In the genomic region with DNA sequence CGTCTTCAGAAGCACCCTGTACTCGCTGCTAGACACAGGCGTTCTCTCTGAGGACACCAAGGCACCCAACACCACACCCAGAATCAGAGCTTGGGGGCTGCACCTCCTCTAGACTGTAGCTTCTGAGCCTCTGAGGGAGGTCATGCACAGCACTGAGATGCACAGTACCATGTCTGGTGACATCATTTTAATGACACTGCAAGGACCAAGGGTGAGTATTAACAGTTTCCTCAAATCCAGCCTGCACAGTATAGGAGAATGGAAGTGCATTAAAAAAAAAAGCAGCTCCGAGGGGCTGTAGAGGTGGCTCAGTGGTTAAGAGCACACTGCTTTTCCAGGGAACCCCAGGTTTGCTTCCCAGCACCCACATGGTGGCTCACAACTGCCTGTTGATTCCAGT, we compare ENCODE assay signal across 22 mouse cellular contexts. TPM values are rescaled to one million over a fixed set of nuclear protein-coding genes. Genes with fewer than 3 reads are reported as not detected.
A peak's percentile ranks its signal among the peaks of the same experiment; 100 is the strongest.
DNase-seq lines count a peak whose midpoint lies in the region; ATAC-seq lines count a peak whose summit lies in the region.
"Had no signal": no experiment of that assay in that cellular context is flagged by ENCODE, and none has a peak within 500 bp of the region (broad histone marks: within the 10 kb centered on the region; RNA-seq: fewer than 3 reads in every experiment).

No protein-coding gene starts in this region.

- no peak overlapping the region for H3K4me2 ChIP-seq in forebrain, embryonic 15.5 days (replicated peaks)
- H3K4me2 ChIP-seq in forebrain, embryonic 12.5 days: no peak overlapping the region
- H3K4me2 ChIP-seq in kidney, embryonic 14.5 days (replicated peaks; ENCODE audit: low read depth, low read length): no peak overlapping the region
- no peak overlapping the region for H3K4me2 ChIP-seq in midbrain, embryonic 15.5 days
- H3K4me2 ChIP-seq in embryonic facial prominence, embryonic 12.5 days (replicated peaks): no peak overlapping the region
- H3K4me2 ChIP-seq: heart, embryonic 11.5 days; heart, embryonic 15.5 days had no signal

- DNase-seq in kidney, postnatal 36 days: no peak
- no peak for DNase-seq in midbrain, embryonic 10.5 days (ENCODE audit: low spot score)
- no peak for DNase-seq in gastrocnemius, adult 18-20 months (ENCODE audit: low spot score)

- no peaks in the 10 kb centered on the region for H3K9me3 ChIP-seq in forebrain, embryonic 15.5 days
- H3K9me3 ChIP-seq in forebrain, embryonic 12.5 days: no peaks in the 10 kb centered on the region
- H3K9me3 ChIP-seq in kidney, embryonic 14.5 days (ENCODE audit: control insufficient read depth, low read length): no peaks in the 10 kb centered on the region
- no peaks in the 10 kb centered on the region for H3K9me3 ChIP-seq in midbrain, embryonic 15.5 days
- H3K9me3 ChIP-seq in midbrain, embryonic 10.5 days (replicated peaks): no peaks in the 10 kb centered on the region
- H3K9me3 ChIP-seq in embryonic facial prominence, embryonic 12.5 days: no peaks in the 10 kb centered on the region
- H3K9me3 ChIP-seq: heart, embryonic 15.5 days had no signal

- 87% methylated on average over 4 of the region's 4 CpGs for WGBS in forebrain, embryonic 15.5 days
- 76% methylated on average over 4 of the region's 4 CpGs for WGBS in forebrain, embryonic 12.5 days
- WGBS in kidney, embryonic 14.5 days: 88% methylated on average over 4 of the region's 4 CpGs
- WGBS in midbrain, embryonic 15.5 days: 80% methylated on average over 4 of the region's 4 CpGs
- WGBS in midbrain, embryonic 10.5 days: 86% methylated on average over 4 of the region's 4 CpGs
- 89% methylated on average over 4 of the region's 4 CpGs for WGBS in embryonic facial prominence, embryonic 12.5 days

- H3K27ac ChIP-seq in forebrain, embryonic 15.5 days (replicated peaks): no peak overlapping the region
- H3K27ac ChIP-seq in forebrain, embryonic 12.5 days: no peak overlapping the region
- no peak overlapping the region for H3K27ac ChIP-seq in kidney, embryonic 14.5 days (ENCODE audit: low read depth, low read length)
- no peak overlapping the region for H3K27ac ChIP-seq in midbrain, embryonic 15.5 days
- H3K27ac ChIP-seq in midbrain, embryonic 10.5 days (replicated peaks): no peak overlapping the region
- no peak overlapping the region for H3K27ac ChIP-seq in embryonic facial prominence, embryonic 12.5 days
- H3K27ac ChIP-seq: heart, adult 2 months; hindbrain, postnatal 0 days had no signal

- H3K9ac ChIP-seq in forebrain, embryonic 15.5 days (replicated peaks): no peak overlapping the region
- H3K9ac ChIP-seq in forebrain, embryonic 12.5 days: no peak overlapping the region
- H3K9ac ChIP-seq in kidney, embryonic 14.5 days (ENCODE audit: low read depth, low read length): no peak overlapping the region
- H3K9ac ChIP-seq in midbrain, embryonic 15.5 days: no peak overlapping the region
- H3K9ac ChIP-seq in embryonic facial prominence, embryonic 12.5 days: no peak overlapping the region
- H3K9ac ChIP-seq: heart, embryonic 15.5 days had no signal

- ATAC-seq in forebrain, embryonic 15.5 days (replicated peaks): peak; percentile 33
- ATAC-seq in forebrain, embryonic 12.5 days (ENCODE audit: low FRiP score): no peak
- 0 out of 2 replicates have a peak, but pooled peaks have one; percentile 21 for ATAC-seq in kidney, embryonic 14.5 days (ENCODE audit: low FRiP score, low TSS enrichment)
- peak; percentile 43 for ATAC-seq in midbrain, embryonic 15.5 days (replicated peaks)
- peak; percentile 45; the same call in 1 of the 2 replicates for ATAC-seq in embryonic facial prominence, embryonic 12.5 days (ENCODE audit: insufficient number of reproducible peaks, insufficient read depth, low FRiP score, low TSS enrichment)

- H3K4me1 ChIP-seq in forebrain, embryonic 15.5 days: peaks cover 4% of the 10 kb centered on the region; the same call in 1 of the 2 replicates
- peaks cover 31% of the 10 kb centered on the region for H3K4me1 ChIP-seq in forebrain, embryonic 12.5 days
- no peaks in the 10 kb centered on the region for H3K4me1 ChIP-seq in kidney, embryonic 14.5 days (ENCODE audit: control insufficient read depth, insufficient read depth, low read length)
- peaks cover 38% of the 10 kb centered on the region for H3K4me1 ChIP-seq in midbrain, embryonic 15.5 days
- H3K4me1 ChIP-seq in midbrain, embryonic 10.5 days: peaks cover 38% of the 10 kb centered on the region
- H3K4me1 ChIP-seq in embryonic facial prominence, embryonic 12.5 days: peaks cover 19% of the 10 kb centered on the region
- H3K4me1 ChIP-seq: heart, embryonic 15.5 days had no signal

- H3K27me3 ChIP-seq in forebrain, embryonic 15.5 days: no peaks in the 10 kb centered on the region
- no peaks in the 10 kb centered on the region for H3K27me3 ChIP-seq in forebrain, embryonic 12.5 days
- no peaks in the 10 kb centered on the region for H3K27me3 ChIP-seq in kidney, embryonic 14.5 days (ENCODE audit: control insufficient read depth, insufficient read depth, low read length)
- H3K27me3 ChIP-seq in midbrain, embryonic 15.5 days (replicated peaks): no peaks in the 10 kb centered on the region
- H3K27me3 ChIP-seq in midbrain, embryonic 10.5 days (ENCODE audit: low read depth, poor library complexity, severe bottlenecking): no peaks in the 10 kb centered on the region
- H3K27me3 ChIP-seq in embryonic facial prominence, embryonic 12.5 days: no peaks in the 10 kb centered on the region
- H3K27me3 ChIP-seq: CH12.LX; heart, embryonic 15.5 days; Patski had no signal

- no peak overlapping the region for H3K4me3 ChIP-seq in forebrain, embryonic 15.5 days
- H3K4me3 ChIP-seq in forebrain, embryonic 12.5 days (replicated peaks): no peak overlapping the region
- no peak overlapping the region for H3K4me3 ChIP-seq in kidney, embryonic 14.5 days (ENCODE audit: low read length)
- H3K4me3 ChIP-seq in midbrain, embryonic 15.5 days: no peak overlapping the region
- no peak overlapping the region for H3K4me3 ChIP-seq in midbrain, embryonic 10.5 days
- no peak overlapping the region for H3K4me3 ChIP-seq in embryonic facial prominence, embryonic 12.5 days
- H3K4me3 ChIP-seq: heart, adult 2 months; heart, embryonic 15.5 days had no signal

- peaks cover 22% of the 10 kb centered on the region; the same call in 1 of the 2 replicates for H3K36me3 ChIP-seq in forebrain, embryonic 15.5 days
- H3K36me3 ChIP-seq in forebrain, embryonic 12.5 days (replicated peaks): peaks cover 30% of the 10 kb centered on the region
- peaks cover 21% of the 10 kb centered on the region; the same call in 1 of the 2 replicates for H3K36me3 ChIP-seq in kidney, embryonic 14.5 days (ENCODE audit: control insufficient read depth, insufficient read depth, low read length)
- peaks cover 9% of the 10 kb centered on the region for H3K36me3 ChIP-seq in midbrain, embryonic 15.5 days (replicated peaks)
- peaks cover 45% of the 10 kb centered on the region for H3K36me3 ChIP-seq in midbrain, embryonic 10.5 days
- peaks cover 31% of the 10 kb centered on the region for H3K36me3 ChIP-seq in embryonic facial prominence, embryonic 12.5 days
- H3K36me3 ChIP-seq: heart, embryonic 15.5 days had no signal

RNA-seq across cellular contexts. Expression of gene Atp6v0a4, which starts 35.2 kb away (rescaled TPM):
- 0.19 and 0.38 TPM in 2 replicates for polyA plus RNA-seq in forebrain, embryonic 15.5 days (2015; fragmentation: Nextera tagmentation; extraction: Ambion mirVana)
- 0.29 TPM in 1 of 2 replicates, not detected in the other for polyA plus RNA-seq in forebrain, embryonic 12.5 days (2016; fragmentation: Nextera tagmentation; extraction: Ambion mirVana)
- 2.6 and 3.0 TPM in 2 replicates for polyA plus RNA-seq in kidney, embryonic 14.5 days (2014; fragmentation: Nextera tagmentation; extraction: Ambion mirVana)
- polyA plus RNA-seq in midbrain, embryonic 15.5 days (2015; fragmentation: Nextera tagmentation; extraction: Ambion mirVana): 0.24 and 0.25 TPM in 2 replicates
- polyA plus RNA-seq in midbrain, embryonic 10.5 days (2016; fragmentation: Nextera tagmentation; extraction: Ambion mirVana): not detected in 2 replicates
- 0.22 and 0.36 TPM in 2 replicates for polyA plus RNA-seq in embryonic facial prominence, embryonic 12.5 days (2016; fragmentation: Nextera tagmentation; extraction: Ambion mirVana)
- under 1 TPM; 0.16 to 0.43 TPM for total RNA-seq in gastrocnemius, adult 18-20 months (2021)
- total RNA-seq: CH12.LX; hematopoietic stem cell, adult 5-6 weeks had no signal
- polyA plus RNA-seq: activated CD4-positive, CD25-positive, alpha-beta regulatory T cell, adult 4 months; forebrain, embryonic 11.5 days had no signal

RNA-seq across cellular contexts. Expression of gene Tmem213, which starts 50.5 kb away (rescaled TPM):
- polyA plus RNA-seq in forebrain, embryonic 15.5 days (2015; fragmentation: Nextera tagmentation; extraction: Ambion mirVana): not detected in 2 replicates
- polyA plus RNA-seq in forebrain, embryonic 12.5 days (2016; fragmentation: Nextera tagmentation; extraction: Ambion mirVana): not detected in 2 replicates
- 19.9 and 22.2 TPM in 2 replicates for polyA plus RNA-seq in kidney, embryonic 14.5 days (2014; fragmentation: Nextera tagmentation; extraction: Ambion mirVana)
- not detected in 2 replicates for polyA plus RNA-seq in midbrain, embryonic 15.5 days (2015; fragmentation: Nextera tagmentation; extraction: Ambion mirVana)
- polyA plus RNA-seq in midbrain, embryonic 10.5 days (2016; fragmentation: Nextera tagmentation; extraction: Ambion mirVana): not detected in 2 replicates
- 0.52 TPM in 1 of 2 replicates, not detected in the other for polyA plus RNA-seq in embryonic facial prominence, embryonic 12.5 days (2016; fragmentation: Nextera tagmentation; extraction: Ambion mirVana)
- total RNA-seq in gastrocnemius, adult 18-20 months (2021): not detected
- total RNA-seq: adrenal gland, adult 18-20 months; adrenal gland, postnatal 14 days; CH12.LX; gastrocnemius, postnatal 14 days; heart, adult 2 months; heart, postnatal 14 days; hematopoietic stem cell, adult 5-6 weeks; hindbrain, postnatal 0 days had no signal
- polyA plus RNA-seq: activated CD4-positive, CD25-positive, alpha-beta regulatory T cell, adult 4 months; cortical plate, adult 2 months; forebrain, embryonic 11.5 days; heart, adult 2 months; heart, embryonic 11.5 days; hindbrain, postnatal 0 days; Patski had no signal

Comparison
In these comparisons a context has a peak if more than half of its experiments do, and no peak if none do; other contexts are left out.
1. RNA of gene Tmem213, which starts 50.5 kb away (polyA plus RNA-seq): 19.9 to 22.2 TPM in kidney, embryonic 14.5 days; 0.52 TPM in embryonic facial prominence, embryonic 12.5 days, not detected in midbrain, embryonic 15.5 days, not detected in forebrain, embryonic 15.5 days, not detected in forebrain, embryonic 12.5 days and not detected in midbrain, embryonic 10.5 days; every median in the first group is over 10 times any median in the second.